Mouse (Mus musculus): ENCODE measurements at regions not wholly inside any gene's neighbourhood (a gene's known extent, or its start where the extent isn't known, plus 50 kb on each side); places are given as distances from the start of the nearest gene placed in this dataset.

DNA sequence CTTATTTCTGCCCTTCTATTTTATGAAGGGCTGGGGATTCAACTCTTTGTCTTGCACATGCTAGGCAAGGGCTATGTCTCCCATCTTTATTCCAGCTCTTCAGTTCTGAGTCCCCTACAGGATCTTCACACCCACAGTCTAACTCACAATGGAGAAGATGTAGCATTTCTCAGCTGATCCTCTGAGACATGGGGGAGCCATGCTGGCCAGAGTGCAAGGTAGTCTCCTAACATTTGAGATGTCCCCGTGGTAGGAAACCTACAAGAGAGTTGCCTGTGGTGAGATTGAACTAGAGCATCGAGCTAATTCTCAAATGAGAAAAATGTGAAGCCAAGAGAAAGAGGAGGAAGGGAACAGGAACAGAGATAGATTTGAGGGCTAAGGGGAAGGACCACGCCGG is 83.3 kb upstream of the Pabpc6 start:
- no peak for DNase-seq
- intact Hi-C loops (cut with DNase I), result loop anchor here (10.0 kb wide), 2 partner anchors 718 to 1312 kb away; no protein-coding TSS in a partner anchor

DNA sequence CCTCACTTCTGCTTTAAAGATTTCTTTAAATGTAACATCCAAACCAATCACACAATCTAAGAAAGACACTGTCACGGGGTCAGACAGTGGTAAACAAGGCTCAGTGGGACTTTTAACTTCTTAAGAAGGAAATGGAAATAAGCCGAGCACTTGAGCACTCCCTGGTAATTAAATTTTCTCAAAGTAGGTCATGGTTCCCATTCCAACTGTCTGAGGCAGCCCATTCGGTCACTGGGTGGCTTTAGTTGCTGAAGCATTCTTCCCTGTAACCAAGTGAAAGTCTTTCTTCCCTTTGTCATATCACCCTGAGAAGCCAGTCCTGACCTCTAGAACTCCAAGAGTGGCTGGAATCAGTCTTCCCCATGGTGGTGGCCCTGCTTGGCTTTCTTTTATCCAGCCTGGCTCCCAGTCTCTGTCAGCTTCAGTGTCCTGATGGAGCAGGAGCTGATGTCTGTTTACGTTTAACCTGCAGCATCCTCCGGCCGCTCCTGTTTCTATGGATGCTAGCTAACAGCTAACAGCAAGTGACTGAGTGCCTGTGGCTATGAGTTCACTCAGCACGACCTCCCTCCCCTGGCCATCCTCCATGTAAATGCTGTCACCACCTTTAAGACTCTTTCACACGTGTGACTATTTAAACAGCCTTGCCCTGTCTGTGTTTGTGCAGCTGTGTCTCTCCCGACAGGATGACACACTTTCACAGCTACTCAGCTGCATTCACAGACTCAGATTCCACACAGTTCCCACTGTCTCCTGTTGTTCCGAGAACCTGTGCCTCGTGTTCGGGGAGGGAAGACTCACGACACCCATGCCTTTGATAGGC is 82.0 kb upstream of the Pabpc6 start:
- DNase-seq, result no peak
- intact Hi-C loops (cut with DNase I), result loop anchor here (10.0 kb wide), 2 partner anchors 717 to 1313 kb away; no protein-coding TSS in a partner anchor

DNA sequence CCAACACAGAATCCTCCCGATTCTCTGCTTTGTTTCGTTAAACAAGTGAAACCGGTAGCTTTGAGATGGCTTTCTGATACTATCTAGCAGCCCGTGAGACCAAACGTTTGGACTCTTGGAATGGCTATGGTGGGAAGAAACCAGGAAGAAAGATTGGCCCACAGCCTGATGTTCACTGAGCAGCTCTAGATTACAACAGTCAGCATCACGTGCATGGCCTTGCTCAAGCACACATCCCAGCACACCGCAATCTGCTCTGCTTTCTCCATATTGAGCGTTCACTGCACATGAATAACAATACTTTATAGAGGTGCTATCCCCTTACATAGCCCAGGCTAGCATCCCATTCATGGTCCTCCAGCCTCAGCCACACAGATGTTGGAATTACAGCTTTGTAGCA is 80.5 kb upstream of the Pabpc6 start:
- DNase-seq, result no peak
- intact Hi-C loops (cut with DNase I), result loop anchor here (10.0 kb wide), 2 partner anchors 715 to 1315 kb away; no protein-coding TSS in a partner anchor

DNA sequence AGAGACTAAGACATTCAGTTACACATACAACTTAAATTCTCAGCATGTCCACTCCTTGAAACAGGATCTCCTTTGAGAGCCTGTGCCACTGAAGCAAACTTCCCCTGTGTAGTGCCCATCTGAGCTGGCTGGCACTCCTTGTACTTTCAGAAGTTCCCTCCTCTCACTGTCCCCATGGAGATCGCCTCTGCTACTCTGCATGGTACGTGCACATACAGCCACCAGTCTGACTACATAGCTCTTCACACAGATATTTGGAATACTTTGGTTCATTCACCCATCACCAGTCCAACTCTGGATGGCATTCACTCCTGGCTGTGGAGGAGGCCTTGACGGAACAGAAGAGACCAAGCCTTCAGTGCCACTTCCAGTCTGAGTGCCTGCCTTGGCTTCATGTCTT is 79.8 kb upstream of the Pabpc6 start:
- DNase-seq, result no peak
- intact Hi-C loops (cut with DNase I), result no loop called here

DNA sequence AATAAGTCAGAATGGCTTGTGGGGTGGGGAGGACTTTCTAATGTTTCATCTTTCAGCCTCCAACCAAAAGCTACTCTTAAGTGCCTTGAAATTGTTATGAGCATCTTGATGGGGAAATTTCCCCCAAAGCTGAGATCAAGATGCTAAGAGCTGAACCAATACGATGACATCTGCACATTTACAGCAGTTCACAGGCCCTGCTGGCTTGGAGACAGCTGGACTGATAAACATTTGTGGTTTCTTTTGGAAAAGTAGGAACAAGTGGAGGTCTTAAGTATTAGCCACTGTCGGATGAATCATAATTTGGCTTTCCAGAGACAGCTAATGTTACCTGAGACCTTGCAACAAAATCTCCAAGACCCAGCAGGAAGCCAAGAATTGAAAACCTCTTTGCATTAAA is 78.4 kb upstream of the Pabpc6 start:
- DNase-seq, result no peak
- intact Hi-C loops (cut with DNase I), result no loop called here

DNA sequence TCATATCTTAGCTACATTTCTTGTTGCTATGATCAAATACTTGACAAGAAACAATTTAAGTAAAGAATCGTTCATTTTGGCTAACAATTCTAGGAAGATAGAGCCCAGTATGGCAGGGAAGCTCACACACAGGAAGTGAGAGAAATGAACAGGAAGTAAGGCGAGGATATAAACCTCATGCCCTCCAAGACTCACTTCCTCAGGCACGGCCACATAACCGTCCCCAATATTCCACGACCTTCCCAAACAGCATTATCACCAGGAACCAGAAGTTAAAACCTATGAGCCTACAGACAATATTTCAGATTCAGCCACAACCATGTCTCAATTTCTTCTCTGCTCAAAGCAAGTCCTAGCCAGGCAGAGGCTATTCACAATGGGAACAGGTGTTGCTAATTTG is 73.8 kb upstream of the Pabpc6 start:
- DNase-seq, result no peak
- intact Hi-C loops (cut with DNase I), result no loop called here

DNA sequence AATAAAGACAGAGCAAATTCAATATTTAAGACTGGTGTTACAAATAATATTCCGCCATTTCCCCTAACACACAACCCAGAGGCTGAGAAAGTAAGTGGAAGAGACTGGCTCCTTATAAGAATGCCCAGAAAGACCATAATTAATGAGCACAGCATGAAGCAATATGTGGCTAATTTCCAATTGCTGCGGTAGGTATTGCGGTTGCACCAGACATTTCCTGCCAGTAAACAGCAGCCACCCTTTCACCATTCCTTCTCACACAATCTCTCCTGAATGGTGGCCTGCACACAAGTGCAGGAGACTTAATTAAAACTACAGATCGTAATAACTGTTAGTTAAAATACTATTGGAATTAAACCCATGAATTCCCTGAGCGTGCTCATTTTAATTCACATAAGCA is 71.8 kb upstream of the Pabpc6 start:
- intact Hi-C loops (cut with DNase I), result no loop called here
- no peak for DNase-seq

DNA sequence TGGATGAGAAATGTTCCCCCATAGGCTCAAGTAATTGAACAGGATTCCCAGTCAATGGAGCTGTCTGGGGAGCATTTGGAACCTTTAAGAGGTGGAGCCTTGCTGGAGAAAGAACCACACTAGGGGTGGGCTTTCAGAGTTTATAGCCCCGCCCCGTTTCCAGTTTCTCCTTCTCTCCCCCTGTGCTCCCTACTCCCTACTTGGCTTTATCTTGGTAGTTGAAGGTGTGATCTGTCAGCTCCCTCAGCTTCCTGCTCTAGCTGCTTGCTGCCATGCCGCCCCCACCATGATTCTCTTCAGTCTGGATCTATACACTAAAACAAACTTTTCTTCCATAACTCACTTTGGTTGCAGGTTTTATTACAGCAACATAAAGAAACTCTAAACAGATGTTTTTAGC is 59.5 kb upstream of the Pabpc6 start:
- no peak for DNase-seq
- intact Hi-C loops (cut with DNase I), result no loop called here

DNA sequence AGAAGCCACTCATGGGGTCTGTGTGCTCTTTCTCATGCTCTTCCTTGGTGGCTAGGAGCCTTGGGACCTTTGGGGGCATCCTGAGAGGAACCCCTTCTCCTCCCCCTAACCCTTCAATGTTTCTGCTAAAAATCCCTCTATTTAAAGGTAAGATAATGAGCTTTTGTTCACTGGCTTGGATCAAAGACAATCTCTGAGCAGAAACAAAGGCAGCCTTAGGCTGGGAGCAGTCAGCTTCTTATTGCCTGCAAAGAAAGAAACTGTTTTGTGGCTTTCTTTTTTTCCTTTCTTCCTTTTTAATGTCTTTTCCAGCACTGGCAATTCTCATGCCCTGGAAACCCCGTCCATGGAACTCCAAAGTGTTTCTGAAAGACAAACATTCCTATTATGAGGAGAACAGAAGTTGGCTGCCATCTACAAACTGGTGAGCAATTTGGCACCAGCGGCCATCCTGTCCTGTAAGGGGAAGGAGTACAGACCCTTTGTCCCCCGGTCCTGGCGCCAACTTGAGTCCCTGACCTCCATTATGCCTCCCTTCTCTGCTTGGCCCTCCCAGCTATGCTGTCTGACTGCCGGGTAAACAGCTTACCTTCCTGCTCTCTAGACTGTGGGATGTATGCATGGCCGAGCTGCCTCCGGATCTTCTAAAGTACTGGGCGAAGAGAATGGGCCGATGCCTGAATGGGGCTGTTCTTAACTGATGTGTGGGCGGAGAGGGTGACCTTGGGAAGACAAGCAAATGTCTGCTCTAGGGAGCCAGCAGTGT is 56.4 kb upstream of the Pabpc6 start:
- DNase-seq, result no peak
- intact Hi-C loops (cut with DNase I), result no loop called here

DNA sequence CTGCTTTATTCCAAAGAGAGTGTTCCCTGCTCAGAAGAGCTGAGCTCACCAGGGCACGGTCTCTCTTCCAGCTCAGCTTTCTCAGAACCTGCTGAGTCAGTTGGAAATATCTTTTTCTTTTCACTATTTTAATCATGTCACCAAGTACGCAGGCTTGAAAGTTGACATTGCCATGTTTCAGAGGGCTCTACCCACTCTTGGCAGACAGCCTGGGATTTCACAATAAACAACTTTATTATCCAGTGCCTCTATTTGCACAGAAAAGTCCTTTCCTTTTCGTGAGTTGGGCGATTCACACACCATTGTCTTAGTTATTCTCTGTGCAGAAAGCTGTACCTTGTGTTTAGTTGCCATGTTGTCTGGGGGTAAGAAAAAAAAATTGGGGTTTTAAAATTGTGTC is 54.0 kb upstream of the Pabpc6 start:
- no peak for DNase-seq
- intact Hi-C loops (cut with DNase I), result no loop called here

DNA sequence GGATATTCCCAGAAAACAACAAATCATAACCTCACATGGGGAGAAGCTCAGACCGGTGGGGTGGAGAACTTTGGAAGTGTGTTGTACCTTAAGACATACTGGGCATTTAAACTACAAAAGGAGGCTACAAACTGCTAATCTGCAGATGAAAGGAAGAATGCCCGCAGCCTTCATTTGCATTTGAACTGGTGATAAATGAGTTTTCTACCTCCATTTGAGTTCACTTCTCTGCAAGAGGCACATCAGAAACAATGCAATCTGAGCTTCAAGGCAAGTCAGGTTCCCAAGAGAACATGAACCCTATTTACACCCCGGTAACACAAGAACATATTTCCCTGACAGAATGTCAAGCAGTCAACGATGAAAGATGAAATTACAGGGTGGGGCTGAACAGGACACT is 53.2 kb upstream of the Pabpc6 start:
- DNase-seq, result no peak
- intact Hi-C loops (cut with DNase I), result no loop called here

Data from heart, postnatal 14 days (tissue).